Mouse (Mus musculus) heart, embryonic 14.5 days (tissue): ENCODE data around the gene Retreg3. TPM values are rescaled to one million over a fixed set of nuclear protein-coding genes. Genes with fewer than 3 reads are reported as not detected.

Experiments
- ATAC-seq: fragments of 200-750 bp; cut with Nextera tagmentation; 2 replicates; pipeline ENCODE4 v1.8.0; 2017; ENCODE audit warnings: low read depth, moderate TSS enrichment; ENCODE audit not compliant: insufficient number of reproducible peaks, insufficient read depth, low FRiP score
- H3K27ac ChIP-seq, 2 experiments: fragments of 200-500 bp in 1 of 2; fragments of 300-500 bp in 1 of 2; sonication (generic) in 1 of 2; replicated peaks in 1 of 2; 2 replicates each; pipeline ENCODE4 v1.5.1; 2012 to 2014; ENCODE audit warnings: low read depth in 2 of 2, low read length in 2 of 2, control low read depth in 1 of 2, mild to moderate bottlenecking in 1 of 2, mixed read lengths in 1 of 2; ENCODE audit not compliant: control insufficient read depth in 1 of 2, insufficient read depth in 1 of 2
- H3K27me3 ChIP-seq: fragments of 300-500 bp; sonication (generic); 2 replicates; pipeline ENCODE4 v1.6.1; 2014; ENCODE audit warnings: mild to moderate bottlenecking, low read length, control low read depth; ENCODE audit not compliant: control insufficient read depth, insufficient read depth
- H3K36me3 ChIP-seq: fragments of 300-500 bp; sonication (generic); 2 replicates; pipeline ENCODE4 v1.6.1; 2014; ENCODE audit warnings: mild to moderate bottlenecking, control low read depth, low read length, mixed read lengths; ENCODE audit not compliant: control insufficient read depth, insufficient read depth
- H3K4me1 ChIP-seq, 2 experiments: fragments of 200-500 bp in 1 of 2; fragments of 300-500 bp in 1 of 2; sonication (generic) in 1 of 2; 2 replicates each; pipeline ENCODE4 v1.6.1; 2012 to 2014; ENCODE audit warnings: low read length in 2 of 2, control low read depth in 1 of 2, mixed read lengths in 1 of 2; ENCODE audit not compliant: control insufficient read depth in 2 of 2, insufficient read depth in 2 of 2
- H3K4me2 ChIP-seq: fragments of 300-500 bp; sonication (generic); 2 replicates; pipeline ENCODE4 v1.6.1; 2014; ENCODE audit warnings: mild to moderate bottlenecking, low read length
- H3K4me3 ChIP-seq, 2 experiments: fragments of 200-500 bp in 1 of 2; fragments of 300-500 bp in 1 of 2; sonication (generic) in 1 of 2; 2 replicates each; pipeline ENCODE4 v1.5.1; 2012 to 2014; ENCODE audit warnings: low read length in 2 of 2, mild to moderate bottlenecking in 2 of 2, control low read depth in 1 of 2, low read depth in 1 of 2, moderate library complexity in 1 of 2; ENCODE audit not compliant: control insufficient read depth in 1 of 2, insufficient read depth in 1 of 2
- H3K9ac ChIP-seq: fragments of 300-500 bp; sonication (generic); 2 replicates; pipeline ENCODE4 v1.6.1; 2014; ENCODE audit warnings: mild to moderate bottlenecking, low read length
- H3K9me3 ChIP-seq: fragments of 300-500 bp; sonication (generic); 2 replicates; pipeline ENCODE4 v1.6.1; 2016; ENCODE audit warnings: low read length, control low read depth; ENCODE audit not compliant: control insufficient read depth
- WGBS: fragments of 180-500 bp; shearing (Covaris S2); extraction: QIAGEN DNeasy Blood & Tissue Kit; methylation state at CpG from one replicate; pipeline ENCODE4 v1.1.7; 2014; 5-methylcytosine and 5-hydroxymethylcytosine counted together
- polyA plus RNA-seq: library from polyadenylated mRNA; unstranded; fragments of >200 nt; fragmentation: Nextera tagmentation; extraction: Ambion mirVana; gene quantifications from 2 replicates; pipeline ENCODE4 v1.2.1, GENCODE M21; 2014

Gene Retreg3
- polyA plus RNA-seq, result 6.7 and 8.0 TPM in 2 replicates

- Histone ChIP-seq H3K27me3 (no peaks in the 10 kb centered on the region), H3K27ac (peak within 1 kb of the TSS; percentile 89 to 94), H3K36me3 (peaks cover 38% of the 10 kb centered on the region), H3K9me3 (no peaks in the 10 kb centered on the region), H3K4me3 (peak within 1 kb of the TSS; percentile 77 to 82), H3K9ac (peak within 1 kb of the TSS; percentile 96), H3K4me2 (peak within 1 kb of the TSS; percentile 95), H3K4me1 (peaks cover 5 to 32% of the 10 kb centered on the region in 2 experiments)
- ATAC-seq, result peak; percentile 97
- under 1% methylated on average over 61 of the region's 61 CpGs for WGBS
Observed at GRCm38 (mm10) chr11:101119761-101120544, at the start of gene Retreg3, which contains the start of gene Tubg1. Retreg3 (minus strand) TSS chr11:101119893. Tubg1 (plus strand) TSS chr11:101119938.

- H3K9me3 ChIP-seq, result no peaks in the 10 kb centered on the region
- H3K36me3 ChIP-seq, result peaks cover 49% of the 10 kb centered on the region
- H3K4me2 ChIP-seq, result no peak overlapping the region; the same call in 1 of the 2 replicates
- 76% methylated on average over 18 of the region's 18 CpGs for WGBS
- no peak overlapping the region for H3K4me3 ChIP-seq
- H3K27ac ChIP-seq, result no peak overlapping the region
- H3K9ac ChIP-seq, result no peak overlapping the region
- peaks cover 19 to 37% of the 10 kb centered on the region in 2 experiments for H3K4me1 ChIP-seq
- H3K27me3 ChIP-seq, result peaks cover 39% of the 10 kb centered on the region
- ATAC-seq, result no peak
Observed at GRCm38 (mm10) chr11:101168301-101168980, 48.7 kb upstream of the Retreg3 start.

- Histone ChIP-seq H3K27ac (no peak overlapping the region), H3K4me1 (peaks cover 15 to 32% of the 10 kb centered on the region in 2 experiments), H3K4me3 (no peak overlapping the region), H3K36me3 (peaks cover 54% of the 10 kb centered on the region), H3K9me3 (no peaks in the 10 kb centered on the region), H3K27me3 (peaks cover 42% of the 10 kb centered on the region), H3K4me2 (no peak overlapping the region), H3K9ac (no peak overlapping the region)
- ATAC-seq, result no peak
- 59% methylated on average over 8 of the region's 8 CpGs for WGBS
Observed at GRCm38 (mm10) chr11:101167963-101168300, 48.2 kb upstream of the Retreg3 start.

DNA sequence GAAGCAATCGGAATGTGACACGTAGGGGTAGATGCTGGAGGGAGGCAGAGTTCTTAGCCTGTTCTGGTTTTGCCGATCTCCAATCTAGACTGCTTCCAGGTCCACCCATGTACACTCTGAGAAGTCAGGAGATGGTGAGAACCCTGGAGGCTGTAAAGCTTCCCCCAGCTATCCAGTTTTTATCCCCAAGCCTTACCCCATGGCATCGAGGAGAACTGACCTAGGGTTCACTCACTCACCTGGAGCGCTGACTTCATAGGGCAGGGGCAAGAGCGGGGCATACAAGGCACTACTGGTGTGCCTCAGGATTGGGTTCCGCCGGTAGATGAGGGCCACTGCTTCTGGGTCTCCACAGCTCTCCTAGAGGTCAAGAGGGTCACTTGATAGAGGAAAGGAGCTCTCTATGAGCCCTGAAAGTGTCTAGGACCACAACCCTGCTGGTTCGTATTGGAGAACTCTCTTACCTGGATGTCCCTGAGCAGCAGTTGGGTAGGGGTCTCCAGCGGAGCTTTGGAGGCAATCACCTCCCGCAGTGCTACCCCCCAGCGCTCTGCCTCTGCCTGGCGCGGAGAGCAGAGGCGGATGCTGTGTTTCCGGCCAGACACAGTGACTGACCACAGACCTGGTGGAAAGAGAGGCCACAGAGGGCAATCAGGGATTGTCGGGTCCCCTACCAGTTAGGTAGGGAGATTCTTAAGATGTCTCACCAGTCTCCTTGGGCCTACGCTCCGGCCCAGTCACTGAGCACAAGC is 47.7 kb upstream of the Retreg3 start:
- peaks cover 60% of the 10 kb centered on the region for H3K36me3 ChIP-seq
- H3K4me1 ChIP-seq, result peaks cover 14 to 27% of the 10 kb centered on the region in 2 experiments
- H3K4me3 ChIP-seq, result no peak overlapping the region
- WGBS, result 75% methylated on average over 19 of the region's 19 CpGs
- no peak overlapping the region for H3K4me2 ChIP-seq
- peaks cover 42% of the 10 kb centered on the region for H3K27me3 ChIP-seq
- H3K9me3 ChIP-seq, result no peaks in the 10 kb centered on the region
- H3K27ac ChIP-seq, result no peak overlapping the region
- ATAC-seq, result no peak
- no peak overlapping the region for H3K9ac ChIP-seq

DNA sequence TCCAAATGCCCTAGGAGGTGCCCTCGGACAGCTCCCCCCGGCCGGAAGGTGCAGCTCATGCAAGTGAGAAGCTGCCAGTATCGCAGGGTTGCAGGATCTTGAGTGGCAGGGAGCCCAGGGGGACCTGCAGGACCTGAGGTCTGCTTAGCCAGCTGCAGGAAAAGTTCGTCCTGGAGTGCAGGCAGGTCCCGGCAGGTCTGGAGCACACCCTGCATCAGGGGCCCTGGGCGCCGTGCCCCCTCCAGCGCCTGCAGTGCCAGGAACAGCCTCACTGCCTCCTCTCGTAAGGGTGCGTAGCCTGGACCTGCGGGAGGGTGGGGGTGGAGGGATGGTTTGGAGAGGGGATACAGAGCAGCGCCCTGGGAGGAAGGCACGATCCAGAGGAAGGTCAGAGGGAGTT is 46.7 kb upstream of the Retreg3 start:
- Histone ChIP-seq H3K4me3 (no peak overlapping the region), H3K36me3 (peaks cover 70% of the 10 kb centered on the region), H3K27ac (no peak overlapping the region), H3K4me2 (no peak overlapping the region), H3K27me3 (peaks cover 42% of the 10 kb centered on the region), H3K9ac (no peak overlapping the region), H3K9me3 (no peaks in the 10 kb centered on the region), H3K4me1 (peaks cover 11 to 21% of the 10 kb centered on the region in 2 experiments)
- no peak for ATAC-seq
- whole genome bisulfite sequencing, result 79% methylated on average over 14 of the region's 14 CpGs

DNA sequence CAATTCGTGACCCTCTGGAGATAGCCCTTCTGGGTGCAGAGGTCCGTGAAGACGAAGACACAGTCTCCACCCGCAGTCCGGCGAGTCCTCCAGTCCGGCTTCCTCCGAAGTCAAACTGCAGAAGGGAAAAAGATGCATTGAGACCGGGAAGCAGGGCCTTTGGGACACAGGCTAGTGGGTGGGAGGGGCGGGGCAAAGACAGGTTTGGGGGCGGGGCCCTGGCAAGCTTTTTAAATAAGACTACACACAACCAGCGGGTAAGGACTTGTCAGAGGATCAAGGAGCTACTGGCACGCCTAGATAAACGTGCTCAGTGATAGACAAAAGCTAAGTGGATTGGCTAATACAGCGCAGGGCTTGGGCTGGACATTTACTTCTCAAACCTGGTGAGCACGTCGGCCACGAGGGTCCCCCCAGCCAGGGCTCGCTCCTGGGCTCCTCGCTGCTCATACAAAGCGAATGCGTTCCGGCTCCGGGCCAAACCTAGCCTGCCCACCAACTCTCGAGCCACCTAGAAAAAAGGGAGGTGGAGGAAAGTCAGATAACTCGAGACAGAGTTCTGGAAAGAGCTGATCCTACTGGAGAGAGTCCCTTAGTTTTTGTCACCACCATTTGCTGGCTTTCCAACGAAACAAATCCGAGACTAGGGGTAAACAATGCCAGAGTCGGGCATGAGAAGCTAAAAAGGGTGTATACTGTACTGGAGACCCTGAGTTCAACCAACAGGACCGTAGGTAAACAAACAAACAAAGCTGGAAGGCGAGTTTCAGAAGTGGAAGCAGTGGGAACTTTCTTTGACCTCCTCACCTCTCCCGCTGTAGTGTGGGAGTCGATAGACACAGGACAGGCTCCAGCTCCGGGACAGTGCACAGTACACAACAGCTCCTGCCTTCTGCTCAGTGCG is 45.2 kb upstream of the Retreg3 start:
- H3K4me2 ChIP-seq, result no peak overlapping the region
- H3K9me3 ChIP-seq, result no peaks in the 10 kb centered on the region
- 37% methylated on average over 35 of the region's 35 CpGs for WGBS
- no peak overlapping the region for H3K9ac ChIP-seq
- H3K27me3 ChIP-seq, result peaks cover 42% of the 10 kb centered on the region
- H3K4me3 ChIP-seq, result no peak overlapping the region
- H3K36me3 ChIP-seq, result peaks cover 72% of the 10 kb centered on the region
- H3K4me1 ChIP-seq, result peaks cover 11 to 16% of the 10 kb centered on the region in 2 experiments
- no peak for ATAC-seq
- no peak overlapping the region for H3K27ac ChIP-seq

- H3K9ac ChIP-seq, result peak overlapping the region; percentile 46; the same call in 1 of the 2 replicates
- no peak for ATAC-seq
- peaks cover 8 to 10% of the 10 kb centered on the region in 2 experiments for H3K4me1 ChIP-seq
- H3K4me2 ChIP-seq, result peak overlapping the region; percentile 60
- no peaks in the 10 kb centered on the region for H3K9me3 ChIP-seq
- 29% methylated on average over 21 of the region's 21 CpGs for WGBS
- H3K36me3 ChIP-seq, result peaks cover 72% of the 10 kb centered on the region
- H3K4me3 ChIP-seq, result peak overlapping the region; percentile 26 to 34
- H3K27ac ChIP-seq, result no peak overlapping the region
- peaks cover 44% of the 10 kb centered on the region for H3K27me3 ChIP-seq
Observed at GRCm38 (mm10) chr11:101164351-101164665, 44.6 kb upstream of the Retreg3 start.
